Mouse (Mus musculus): ENCODE results near the gene Gpr119. TPM values are rescaled to one million over a fixed set of nuclear protein-coding genes. Genes with fewer than 3 reads are reported as not detected.
A peak's percentile ranks its signal among the peaks of the same experiment; 100 is the strongest.

Gene Gpr119
- polyA plus RNA-seq, 1 experiment from 2014 or later: not detected

GRCm38 (mm10) chrX:48666807-48667206 is 7.5 kb downstream of the Gpr119 start:
- H3K4me3 ChIP-seq (ENCODE audit: low read depth, low read length): no peak overlapping the region
- H3K4me2 ChIP-seq (replicated peaks; ENCODE audit: low read depth, low read length): no peak overlapping the region
- 29% methylated on average over 6 of the region's 6 CpGs for WGBS
- DNase-seq (ENCODE audit: low spot score) (peak; percentile 9), ATAC-seq (ENCODE audit: low FRiP score) (peak; percentile 59; the same call in 1 of the 2 replicates)
- H3K27ac ChIP-seq (ENCODE audit: low read depth, low read length): no peak overlapping the region
- no peaks in the 10 kb centered on the region for H3K27me3 ChIP-seq (ENCODE audit: control insufficient read depth, insufficient read depth, low read length)
- H3K36me3 ChIP-seq (ENCODE audit: control insufficient read depth, insufficient read depth, low read length): no peaks in the 10 kb centered on the region
- H3K9me3 ChIP-seq (ENCODE audit: control insufficient read depth, low read length): no peaks in the 10 kb centered on the region
- no peaks in the 10 kb centered on the region for H3K4me1 ChIP-seq (replicated peaks; ENCODE audit: control insufficient read depth, insufficient read depth, low read length)
- no peak overlapping the region for H3K9ac ChIP-seq (ENCODE audit: low read depth, low read length)

GRCm38 (mm10) chrX:48644122-48644521 is 30.2 kb downstream of the Gpr119 start:
- Histone ChIP-seq H3K4me1 (replicated peaks; ENCODE audit: control insufficient read depth, insufficient read depth, low read length) (no peaks in the 10 kb centered on the region), H3K9ac (ENCODE audit: low read depth, low read length) (no peak overlapping the region), H3K9me3 (ENCODE audit: control insufficient read depth, low read length) (no peaks in the 10 kb centered on the region), H3K27ac (ENCODE audit: low read depth, low read length) (no peak overlapping the region), H3K4me3 (ENCODE audit: low read depth, low read length) (no peak overlapping the region), H3K36me3 (ENCODE audit: control insufficient read depth, insufficient read depth, low read length) (no peaks in the 10 kb centered on the region), H3K27me3 (ENCODE audit: control insufficient read depth, insufficient read depth, low read length) (no peaks in the 10 kb centered on the region), H3K4me2 (replicated peaks; ENCODE audit: low read depth, low read length) (no peak overlapping the region)
- 91% methylated on average over 2 of the region's 2 CpGs for WGBS
- ATAC-seq (ENCODE audit: low FRiP score) (no peak), DNase-seq (ENCODE audit: low spot score) (peak; percentile 15)

- Histone ChIP-seq H3K4me3 (ENCODE audit: low read depth, low read length) (no peak overlapping the region), H3K9me3 (ENCODE audit: control insufficient read depth, low read length) (no peaks in the 10 kb centered on the region), H3K4me1 (replicated peaks; ENCODE audit: control insufficient read depth, insufficient read depth, low read length) (no peaks in the 10 kb centered on the region), H3K27me3 (ENCODE audit: control insufficient read depth, insufficient read depth, low read length) (no peaks in the 10 kb centered on the region), H3K36me3 (ENCODE audit: control insufficient read depth, insufficient read depth, low read length) (no peaks in the 10 kb centered on the region), H3K9ac (ENCODE audit: low read depth, low read length) (no peak overlapping the region), H3K4me2 (replicated peaks; ENCODE audit: low read depth, low read length) (no peak overlapping the region), H3K27ac (ENCODE audit: low read depth, low read length) (no peak overlapping the region)
- no peak for ATAC-seq (ENCODE audit: low FRiP score)
- WGBS: 56% methylated on average over 2 of the region's 2 CpGs
- no peak for DNase-seq (ENCODE audit: low spot score)
These were observed 37.2 kb downstream of the Gpr119 start for GRCm38 (mm10) chrX:48637032-48637431.

- Histone ChIP-seq H3K36me3 (ENCODE audit: control insufficient read depth, insufficient read depth, low read length) (no peaks in the 10 kb centered on the region), H3K4me3 (ENCODE audit: low read depth, low read length) (peak overlapping the region; percentile 40), H3K4me2 (replicated peaks; ENCODE audit: low read depth, low read length) (peak overlapping the region; percentile 29), H3K27ac (ENCODE audit: low read depth, low read length) (no peak overlapping the region), H3K9ac (ENCODE audit: low read depth, low read length) (peak overlapping the region; percentile 16; the same call in 1 of the 2 replicates), H3K27me3 (ENCODE audit: control insufficient read depth, insufficient read depth, low read length) (no peaks in the 10 kb centered on the region), H3K9me3 (ENCODE audit: control insufficient read depth, low read length) (no peaks in the 10 kb centered on the region), H3K4me1 (replicated peaks; ENCODE audit: control insufficient read depth, insufficient read depth, low read length) (no peaks in the 10 kb centered on the region)
- DNase-seq (ENCODE audit: low spot score) (no peak), ATAC-seq (ENCODE audit: low FRiP score) (peak; percentile 39; the same call in 1 of the 2 replicates)
- WGBS: 24% methylated on average over 9 of the region's 9 CpGs
These were observed 50.2 kb downstream of the Gpr119 start for GRCm38 (mm10) chrX:48624054-48624420.

- DNase-seq (ENCODE audit: low spot score): peak; percentile 82
- 20% methylated on average over 31 of the region's 38 CpGs for WGBS
These were observed 50.8 kb downstream of the Gpr119 start, which contains the start of gene Slc25a14 for GRCm38 (mm10) chrX:48623379-48624053. Slc25a14 (plus strand) TSS chrX:48623413.

GRCm38 (mm10) chrX:48623049-48623378 is 51.3 kb downstream of the Gpr119 start:
- H3K4me2 ChIP-seq (replicated peaks; ENCODE audit: low read depth, low read length): peak overlapping the region; percentile 37
- peak overlapping the region; percentile 40 for H3K4me3 ChIP-seq (ENCODE audit: low read depth, low read length)
- no peaks in the 10 kb centered on the region for H3K4me1 ChIP-seq (replicated peaks; ENCODE audit: control insufficient read depth, insufficient read depth, low read length)
- H3K9ac ChIP-seq (ENCODE audit: low read depth, low read length): peak overlapping the region; percentile 1
- ATAC-seq (ENCODE audit: low FRiP score): no peak; the same call in 1 of the 2 replicates
- 28% methylated on average over 4 of the region's 4 CpGs for WGBS
- H3K9me3 ChIP-seq (ENCODE audit: control insufficient read depth, low read length): no peaks in the 10 kb centered on the region
- DNase-seq (ENCODE audit: low spot score): no peak
- H3K27me3 ChIP-seq (ENCODE audit: control insufficient read depth, insufficient read depth, low read length): no peaks in the 10 kb centered on the region
- no peaks in the 10 kb centered on the region for H3K36me3 ChIP-seq (ENCODE audit: control insufficient read depth, insufficient read depth, low read length)
- H3K27ac ChIP-seq (ENCODE audit: low read depth, low read length): peak overlapping the region; percentile 38

More at GRCm38 (mm10) chrX:48623379-48624053, 50.8 kb downstream of the Gpr119 start, which contains the start of gene Slc25a14:
- H3K36me3 ChIP-seq (ENCODE audit: control insufficient read depth, insufficient read depth, low read length): no peaks in the 10 kb centered on the region
- peak within 1 kb of the TSS; percentile 37 for H3K4me2 ChIP-seq (replicated peaks; ENCODE audit: low read depth, low read length)
- peak within 1 kb of the TSS; percentile 16 for H3K9ac ChIP-seq (ENCODE audit: low read depth, low read length)
- no peaks in the 10 kb centered on the region for H3K27me3 ChIP-seq (ENCODE audit: control insufficient read depth, insufficient read depth, low read length)
- peak within 1 kb of the TSS; percentile 40 for H3K4me3 ChIP-seq (ENCODE audit: low read depth, low read length)
- peak; percentile 96 for ATAC-seq (ENCODE audit: low FRiP score)
- H3K27ac ChIP-seq (ENCODE audit: low read depth, low read length): peak within 1 kb of the TSS; percentile 38
- H3K9me3 ChIP-seq (ENCODE audit: control insufficient read depth, low read length): no peaks in the 10 kb centered on the region
- H3K4me1 ChIP-seq (replicated peaks; ENCODE audit: control insufficient read depth, insufficient read depth, low read length): no peaks in the 10 kb centered on the region

Other genes starting within 250 kb of the Gpr119 start
- gene Elf4, start 211.3 kb downstream of the Gpr119 start, polyA plus RNA-seq (2014; fragmentation: Nextera tagmentation; extraction: Ambion mirVana): 1.9 and 2.3 TPM in 2 replicates
- gene Aifm1, start 160.9 kb downstream of the Gpr119 start, polyA plus RNA-seq (2014; fragmentation: Nextera tagmentation; extraction: Ambion mirVana): 63.6 and 78.5 TPM in 2 replicates
- gene Rab33a, start 155.2 kb downstream of the Gpr119 start, polyA plus RNA-seq (2014; fragmentation: Nextera tagmentation; extraction: Ambion mirVana): 31.6 and 32.9 TPM in 2 replicates
- gene Zfp280c, start 80.0 kb downstream of the Gpr119 start, polyA plus RNA-seq (2014; fragmentation: Nextera tagmentation; extraction: Ambion mirVana): 19.9 and 21.6 TPM in 2 replicates
- 26.9 and 30.1 TPM in 2 replicates for gene Slc25a14, start 51.1 kb downstream of the Gpr119 start, polyA plus RNA-seq (2014; fragmentation: Nextera tagmentation; extraction: Ambion mirVana)
- 25.2 and 26.4 TPM in 2 replicates for gene Rbmx2, start 20.5 kb upstream of the Gpr119 start, polyA plus RNA-seq (2014; fragmentation: Nextera tagmentation; extraction: Ambion mirVana)
- not detected in 2 replicates for gene Gm595, start 203.2 kb upstream of the Gpr119 start, polyA plus RNA-seq (2014; fragmentation: Nextera tagmentation; extraction: Ambion mirVana)